Mouse (Mus musculus) kidney, postnatal 4 days (tissue): ENCODE results near the gene Ralb.

ENCODE experiments used
- DNase-seq, 2 experiments: peaks; one replicate each; pipeline ENCODE4 v3.0.0; 2021; ENCODE audit warnings: mixed read lengths in 2 of 2

The Ralb gene

DNA sequence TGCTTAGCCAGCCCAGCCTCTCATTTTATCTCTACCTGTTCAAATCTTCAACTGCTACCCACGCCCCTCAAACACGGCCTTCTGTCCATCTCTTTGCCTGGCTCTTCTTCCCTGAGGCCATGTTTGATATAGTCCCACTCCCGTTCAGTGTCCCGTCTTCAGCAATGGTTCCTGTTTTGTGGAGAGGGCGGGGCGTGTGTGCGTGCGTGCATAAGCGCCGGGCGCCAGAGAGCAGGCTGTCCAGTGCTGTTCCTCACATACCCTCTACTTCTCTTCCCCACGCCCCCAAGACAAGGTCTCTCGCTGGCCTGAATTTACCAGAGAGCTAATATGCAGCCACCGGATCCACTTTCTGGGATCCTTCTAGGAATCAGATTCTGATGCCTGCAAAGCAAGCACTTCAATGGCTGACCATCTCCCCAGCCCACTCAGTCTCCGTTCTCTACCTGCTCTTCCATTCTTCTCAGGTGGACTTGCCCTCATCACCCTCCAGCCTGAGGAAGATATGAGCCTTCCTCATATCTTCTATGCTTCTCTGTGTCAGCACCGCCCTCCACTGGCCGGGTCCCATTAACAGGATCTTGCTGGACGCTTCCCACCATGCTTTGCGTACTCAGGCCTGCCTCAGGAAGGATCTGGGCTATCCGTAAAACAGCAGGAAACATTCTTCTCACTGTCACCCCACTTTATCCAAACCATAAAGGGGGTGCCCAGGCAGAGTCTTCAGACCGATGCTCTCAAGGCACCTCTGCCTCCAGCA, 60.8 kb downstream of the Ralb start:
- DNase-seq = peak in 1 of 2 experiments; percentile 25

DNA sequence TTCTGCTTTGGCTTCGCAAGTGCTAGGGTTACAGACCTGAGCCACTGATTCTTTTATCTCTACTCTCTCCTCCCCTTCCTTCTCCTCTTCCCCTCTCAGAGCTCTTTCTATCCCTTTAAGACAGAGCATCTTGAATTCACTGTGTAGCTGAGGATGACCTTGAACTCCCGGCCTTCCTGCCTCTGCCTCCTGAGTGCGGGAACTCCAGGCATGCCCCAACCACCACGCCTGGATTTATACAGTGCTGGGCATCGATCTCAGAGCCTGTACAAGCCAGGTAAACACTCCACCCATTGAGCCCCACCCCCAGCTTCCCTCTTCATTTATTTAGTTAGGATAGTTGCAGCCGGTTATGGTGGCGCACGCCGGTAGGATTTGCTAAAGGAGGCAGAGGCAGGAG, 61.7 kb downstream of the Ralb start:
- no peak for DNase-seq

DNA sequence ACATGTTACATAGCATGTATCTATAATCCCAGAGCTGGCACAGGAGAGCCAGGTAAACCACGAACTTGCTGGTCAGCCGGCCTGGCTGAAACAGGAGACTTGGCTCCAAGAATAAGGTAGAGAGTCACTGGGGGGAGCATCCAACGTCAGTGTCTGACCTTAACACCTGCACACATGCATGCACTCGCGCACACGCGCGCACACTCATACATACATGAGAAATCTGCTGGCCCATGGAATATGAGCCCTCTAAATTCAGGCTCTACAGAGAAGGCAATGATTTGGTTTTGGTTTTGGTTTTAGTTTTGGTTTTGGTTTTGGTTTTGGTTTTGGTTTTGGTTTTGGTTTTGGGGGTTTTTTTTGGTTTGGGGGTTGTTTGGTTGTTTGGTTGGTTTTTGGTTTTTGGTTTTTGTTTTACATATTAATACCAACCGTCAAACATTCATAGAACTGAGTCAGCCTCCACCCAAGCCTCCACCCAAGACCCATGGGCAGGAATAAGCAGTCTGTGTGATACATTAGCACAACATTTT, 66.4 kb downstream of the Ralb start:
- no peak for DNase-seq

DNA sequence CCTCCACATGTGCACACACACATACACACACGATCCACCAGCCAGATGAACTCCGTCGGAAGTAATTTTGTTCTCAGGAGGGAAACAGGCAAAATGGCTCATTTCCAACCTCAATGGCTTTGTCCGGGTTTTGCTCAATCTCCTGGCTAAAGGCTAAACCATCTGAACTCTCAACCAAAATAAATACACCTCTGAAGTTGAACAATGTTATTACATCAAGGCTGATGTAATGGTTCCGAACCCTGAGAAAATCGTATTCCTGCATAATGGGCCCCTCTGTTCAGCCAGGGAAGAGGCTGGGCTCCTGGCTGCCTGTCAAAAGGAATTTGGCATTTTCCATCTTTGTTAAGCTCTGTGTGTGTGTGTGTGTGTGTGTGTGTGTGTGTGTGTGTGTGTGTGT, 67.2 kb downstream of the Ralb start:
- no peak for DNase-seq

DNA sequence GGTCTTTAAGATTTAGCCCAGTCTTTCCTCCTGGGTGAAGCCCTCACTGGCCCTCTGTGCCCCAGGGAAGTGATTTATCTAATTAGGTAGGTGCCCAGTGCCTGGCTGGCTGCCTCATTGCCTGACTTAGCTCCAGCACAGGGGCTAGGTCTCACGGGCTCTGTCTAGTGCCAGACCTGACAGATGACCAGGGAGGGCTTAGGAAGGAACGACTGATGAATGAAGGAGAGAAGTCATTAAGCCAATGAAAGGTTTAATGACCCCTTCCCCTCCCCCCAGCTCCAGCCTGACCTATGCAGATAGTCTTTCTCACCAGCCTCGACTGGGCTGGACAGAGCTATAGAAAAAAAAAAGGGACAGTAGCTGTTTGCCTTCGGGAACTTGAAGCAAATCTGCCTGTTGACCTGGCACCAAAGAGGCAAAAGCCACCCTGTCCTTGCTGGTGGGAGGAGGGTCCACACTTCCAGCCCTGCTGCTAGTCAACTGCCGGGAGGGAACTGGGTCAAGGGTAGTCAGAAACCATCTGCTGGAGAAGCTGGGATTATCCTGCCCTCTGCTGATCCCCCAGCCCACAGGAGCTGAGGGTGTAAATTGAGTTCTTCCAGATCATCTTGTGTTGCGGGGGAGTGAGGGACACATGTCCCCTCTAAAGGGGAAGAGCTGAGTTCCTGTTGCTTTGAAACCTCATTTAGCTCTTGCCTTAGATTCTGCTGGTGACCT, 80.3 kb downstream of the Ralb start:
- peak in 1 of 2 experiments; percentile 5 for DNase-seq

DNA sequence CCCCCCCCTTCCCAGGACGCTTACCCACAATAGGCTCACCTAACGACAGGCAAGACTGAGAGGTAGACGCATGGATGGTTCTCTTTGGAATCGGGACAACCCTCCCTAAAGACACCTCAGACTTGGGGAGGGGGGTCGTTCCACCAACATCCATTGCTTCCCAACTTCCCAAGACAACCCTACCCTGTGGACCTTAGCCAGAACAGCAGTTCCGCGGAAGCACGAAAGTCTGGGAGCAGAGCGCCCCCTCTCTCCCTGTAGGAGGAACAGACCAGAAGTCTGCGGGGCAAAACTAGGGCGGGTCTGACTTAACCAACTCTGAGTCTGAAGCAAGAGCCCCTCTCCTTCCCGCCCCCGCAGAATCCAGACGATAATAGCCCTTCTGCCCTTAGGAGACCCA, 81.1 kb downstream of the Ralb start:
- peak; percentile 62 to 76 for DNase-seq

DNA sequence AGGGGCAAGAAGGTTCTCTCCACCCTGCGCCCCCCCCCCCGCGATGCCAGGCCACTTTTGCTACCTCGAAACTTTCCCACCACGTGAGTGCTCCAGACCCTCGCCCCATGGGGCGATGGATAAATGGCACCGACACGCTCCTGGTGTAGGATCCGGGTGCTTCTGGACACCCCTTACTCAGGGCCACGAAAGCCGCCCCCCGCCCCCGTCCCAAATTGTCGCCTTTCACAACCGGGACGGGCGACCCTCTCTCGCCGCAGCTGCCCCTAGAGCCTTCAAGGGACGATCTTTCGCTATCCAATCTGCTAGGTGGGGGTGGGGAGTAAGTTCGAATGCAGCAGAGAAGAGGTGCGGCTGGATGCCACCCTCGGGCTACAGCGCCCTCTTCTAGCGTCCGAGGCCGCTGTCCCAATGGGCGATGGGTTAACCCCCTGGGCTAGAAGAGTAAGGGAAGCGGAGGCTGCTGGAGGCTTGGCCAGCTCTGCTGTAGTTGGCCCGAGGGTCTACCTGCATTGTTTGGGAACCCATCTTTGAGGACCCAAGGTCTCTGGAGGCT, 82.1 kb downstream of the Ralb start:
- DNase-seq = peak; percentile 20 to 42

DNA sequence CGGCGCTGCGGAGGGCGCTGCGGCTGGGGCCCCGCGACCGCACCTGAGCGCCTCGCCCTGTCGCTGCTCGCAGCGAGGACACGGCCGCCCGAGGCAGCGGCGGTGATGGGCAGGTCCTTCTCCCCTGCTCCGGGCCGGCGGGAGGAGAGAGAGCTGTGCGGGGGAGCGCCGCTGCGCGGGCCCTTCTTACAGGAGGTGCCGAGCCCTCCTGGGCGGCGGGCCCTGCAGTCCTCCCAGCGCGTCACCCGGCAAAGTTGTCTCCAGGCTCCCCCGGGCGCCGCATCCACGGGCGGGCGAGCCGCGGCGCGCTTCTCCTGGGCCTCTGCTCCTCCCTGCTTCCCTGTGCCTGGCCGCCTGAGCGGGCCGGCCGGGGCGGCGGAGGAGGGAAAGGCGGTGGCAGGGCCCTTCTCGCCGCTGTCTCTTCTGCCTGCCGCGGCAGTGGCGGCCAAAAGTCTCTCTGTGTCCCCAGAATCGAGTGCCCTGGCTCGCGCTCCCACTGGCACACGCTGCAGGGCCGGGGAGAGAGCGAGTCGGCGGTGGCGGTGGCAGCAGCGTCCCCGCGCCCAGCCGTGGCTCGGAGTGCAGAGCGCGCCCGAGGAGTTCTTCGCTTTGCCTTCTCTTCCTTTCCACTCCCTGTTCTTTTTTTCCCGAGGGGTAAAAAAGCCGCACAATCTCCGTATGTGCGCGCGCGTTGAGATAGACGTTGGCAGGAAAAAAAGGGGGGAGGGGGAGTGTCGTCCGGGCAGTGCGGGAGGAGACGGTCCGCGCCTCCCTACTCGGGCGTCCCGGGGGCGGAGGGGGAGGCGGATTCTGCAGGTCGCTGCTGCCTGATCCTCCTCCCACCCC, 82.8 kb downstream of the Ralb start, which contains the start of gene Inhbb:
Gene Inhbb, minus strand, starts transcription at position 673 of the 846 bp plus-strand sequence.
- peak; percentile 58 to 69 for DNase-seq

DNA sequence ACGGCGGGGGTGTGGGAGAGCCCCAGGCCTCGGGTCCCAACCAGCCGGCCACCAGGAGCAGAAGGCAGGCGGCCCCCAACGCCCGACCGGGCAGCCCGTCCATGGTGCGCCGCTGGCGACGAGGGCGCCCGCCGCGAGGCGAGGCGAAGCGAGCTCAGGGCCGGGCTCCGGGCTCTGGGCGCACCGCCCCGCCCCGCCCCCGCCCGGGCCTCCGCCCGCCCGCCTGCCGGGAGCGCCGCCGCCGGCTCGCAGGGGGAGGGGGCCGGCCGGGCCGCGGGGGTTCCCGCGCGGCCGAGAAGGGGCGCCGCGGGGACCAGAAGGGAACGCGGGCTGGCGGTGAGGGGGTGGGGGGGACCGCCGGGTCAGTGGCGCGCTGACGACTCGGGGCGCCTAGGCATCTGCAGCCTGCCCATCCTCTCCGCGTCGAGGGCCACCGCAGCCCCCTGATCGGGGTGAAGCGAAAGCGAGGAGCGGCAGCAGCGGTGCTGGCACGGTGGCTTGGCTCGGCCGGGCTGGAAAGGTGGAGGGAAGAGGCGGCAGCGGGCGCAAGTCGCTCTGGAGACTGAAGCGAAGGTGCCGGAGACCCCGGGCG, 83.5 kb downstream of the Ralb start:
- DNase-seq = peak; percentile 54 to 64
